Mouse (Mus musculus) MEL (cell line): ENCODE data around the gene Bms1. TPM values are rescaled to one million over a fixed set of nuclear protein-coding genes. Genes with fewer than 3 reads are reported as not detected.

Source experiments
- DNase-seq: peaks from one replicate; pipeline ENCODE4 v3.0.0; 2011; ENCODE audit warnings: low read depth, low spot score
- H3K27ac ChIP-seq: 2 replicates; pipeline ENCODE4 v1.5.1; 2012; ENCODE audit warnings: low read depth, mild to moderate bottlenecking, control low read depth, low read length, moderate library complexity; ENCODE audit not compliant: control insufficient read depth
- H3K27me3 ChIP-seq, 2 experiments: fragments of 150-350 bp in 1 of 2; sonication (generic) in 1 of 2; 2 replicates each; pipeline ENCODE4 v1.6.1; 2012; ENCODE audit warnings: low read length in 2 of 2, mild to moderate bottlenecking in 2 of 2, improper control_type of control experiment in 1 of 2, moderate library complexity in 1 of 2; ENCODE audit not compliant: insufficient read depth in 2 of 2, control insufficient read depth in 1 of 2
- H3K36me3 ChIP-seq, 2 experiments: 2 replicates each; pipeline ENCODE4 v1.6.1; 2012 to 2014; ENCODE audit warnings: low read length in 2 of 2, improper control_type of control experiment in 1 of 2, inconsistent platforms in 1 of 2, mild to moderate bottlenecking in 1 of 2; ENCODE audit not compliant: insufficient read depth in 2 of 2, control insufficient read depth in 1 of 2
- H3K4me1 ChIP-seq, 2 experiments: fragments of 150-350 bp in 1 of 2; sonication (generic) in 1 of 2; 2 replicates each; pipeline ENCODE4 v1.6.1; 2012; ENCODE audit warnings: low read length in 2 of 2, improper control_type of control experiment in 1 of 2, mild to moderate bottlenecking in 1 of 2; ENCODE audit not compliant: insufficient read depth in 2 of 2, control insufficient read depth in 1 of 2
- H3K4me3 ChIP-seq, 2 experiments: fragments of 150-350 bp in 1 of 2; sonication (generic) in 1 of 2; 2 replicates each; pipeline ENCODE4 v1.5.1; 2012; ENCODE audit warnings: low read depth in 2 of 2, low read length in 2 of 2, mild to moderate bottlenecking in 2 of 2, moderate library complexity in 2 of 2, control low read depth in 1 of 2, improper control_type of control experiment in 1 of 2; ENCODE audit not compliant: control insufficient read depth in 1 of 2, insufficient read depth in 1 of 2
- H3K79me2 ChIP-seq: 2 replicates; pipeline ENCODE4 v1.6.1; 2012; ENCODE audit warnings: mild to moderate bottlenecking, low read length, moderate library complexity; ENCODE audit not compliant: control insufficient read depth, poor library complexity, insufficient read depth
- H3K9ac ChIP-seq: 2 replicates; pipeline ENCODE4 v1.6.1; 2012; ENCODE audit warnings: low read depth, mild to moderate bottlenecking, control low read depth, low read length, moderate library complexity; ENCODE audit not compliant: control insufficient read depth, poor library complexity, severe bottlenecking
- H3K9me3 ChIP-seq: fragments of 150-350 bp; sonication (generic); replicated peaks from 2 replicates; pipeline ENCODE4 v1.6.1; 2012; ENCODE audit warnings: mild to moderate bottlenecking, low read length, improper control_type of control experiment, moderate library complexity; ENCODE audit not compliant: insufficient read depth
- HCFC1 ChIP-seq: IDR thresholded peaks from 2 replicates; pipeline ENCODE4 v1.6.1; 2012; ENCODE audit warnings: low read depth, mild to moderate bottlenecking, inconsistent platforms, low read length, improper control_type of control experiment, moderate library complexity
- JUND ChIP-seq: IDR thresholded peaks from 2 replicates; pipeline ENCODE4 v1.6.1; 2011; ENCODE audit warnings: low read depth, mild to moderate bottlenecking, improper control_type of control experiment, low read length
- KAT2A ChIP-seq: conservative IDR thresholded peaks from 2 replicates; pipeline ENCODE4 v1.6.1; 2012; ENCODE audit warnings: low read depth, low read length, improper control_type of control experiment, inconsistent platforms
- MAX ChIP-seq: IDR thresholded peaks from 2 replicates; pipeline ENCODE4 v1.6.1; 2011; ENCODE audit warnings: low read length, improper control_type of control experiment
- MAZ ChIP-seq: IDR thresholded peaks from 2 replicates; pipeline ENCODE4 v1.6.1; 2012; ENCODE audit warnings: low read depth, mild to moderate bottlenecking, inconsistent platforms, low read length, improper control_type of control experiment
- MEF2A ChIP-seq: IDR thresholded peaks from 2 replicates; pipeline ENCODE4 v1.6.1; 2014; ENCODE audit warnings: low read depth, mild to moderate bottlenecking, inconsistent platforms, low read length, improper control_type of control experiment; ENCODE audit not compliant: poor library complexity, insufficient replicate concordance, severe bottlenecking; ENCODE audit errors: extremely low read depth
- MXI1 ChIP-seq: IDR thresholded peaks from 2 replicates; pipeline ENCODE4 v1.6.1; 2011; ENCODE audit warnings: mild to moderate bottlenecking, low read depth, low read length, improper control_type of control experiment
- MYB ChIP-seq: IDR thresholded peaks from 2 replicates; pipeline ENCODE4 v1.6.1; 2011; ENCODE audit warnings: mild to moderate bottlenecking, low read depth, low read length, improper control_type of control experiment
- NELFE ChIP-seq: IDR thresholded peaks from 2 replicates; pipeline ENCODE4 v1.6.1; 2011; ENCODE audit warnings: low read depth, low read length, improper control_type of control experiment
- NRF1 ChIP-seq: IDR thresholded peaks from 2 replicates; pipeline ENCODE4 v1.6.1; 2014; ENCODE audit warnings: low read depth, mild to moderate bottlenecking, inconsistent platforms, low read length, improper control_type of control experiment, moderate library complexity; ENCODE audit not compliant: poor library complexity, insufficient read depth, severe bottlenecking
- POLR2AphosphoS2 ChIP-seq: IDR thresholded peaks from 2 replicates; pipeline ENCODE4 v1.6.1; 2011; ENCODE audit warnings: low read length, improper control_type of control experiment
- POLR2AphosphoS5 ChIP-seq: IDR thresholded peaks from 2 replicates; pipeline ENCODE4 v1.6.1; 2012; ENCODE audit warnings: low read depth, borderline replicate concordance, mild to moderate bottlenecking, inconsistent platforms, low read length, moderate library complexity, mixed read lengths
- RCOR1 ChIP-seq: IDR thresholded peaks from 2 replicates; pipeline ENCODE4 v1.6.1; 2012; ENCODE audit warnings: low read depth, mild to moderate bottlenecking, inconsistent platforms, low read length, improper control_type of control experiment
- TCF12 ChIP-seq: IDR thresholded peaks from 2 replicates; pipeline ENCODE4 v1.6.1; 2014; ENCODE audit warnings: low read depth, mild to moderate bottlenecking, inconsistent platforms, low read length, improper control_type of control experiment, moderate library complexity
- UBTF ChIP-seq: IDR thresholded peaks from 2 replicates; pipeline ENCODE4 v1.6.1; 2012; ENCODE audit warnings: low read depth, mild to moderate bottlenecking, inconsistent platforms, low read length, improper control_type of control experiment, moderate library complexity, borderline replicate concordance; ENCODE audit not compliant: insufficient read depth
- USF1 ChIP-seq: IDR thresholded peaks from 2 replicates; pipeline ENCODE4 v1.6.1; 2014; ENCODE audit warnings: low read depth, mild to moderate bottlenecking, inconsistent platforms, low read length, improper control_type of control experiment, moderate library complexity
- USF2 ChIP-seq, 2 experiments: IDR thresholded peaks; 2 replicates each; pipeline ENCODE4 v1.6.1; 2011 to 2012; ENCODE audit warnings: improper control_type of control experiment in 2 of 2, low read length in 2 of 2, borderline replicate concordance in 1 of 2, inconsistent platforms in 1 of 2, low read depth in 1 of 2, mild to moderate bottlenecking in 1 of 2; ENCODE audit not compliant: insufficient read depth in 1 of 2
- ZMIZ1 ChIP-seq: IDR thresholded peaks from 2 replicates; pipeline ENCODE4 v1.6.1; 2012; ENCODE audit warnings: low read depth, mild to moderate bottlenecking, inconsistent platforms, low read length, improper control_type of control experiment, moderate library complexity
- ZNF384 ChIP-seq: IDR thresholded peaks from 2 replicates; pipeline ENCODE4 v1.6.1; 2012; ENCODE audit warnings: low read depth, mild to moderate bottlenecking, inconsistent platforms, low read length, improper control_type of control experiment
- polyA plus RNA-seq, 2 experiments: library from polyadenylated mRNA; stranded (reverse) in 1 of 2; unstranded in 1 of 2; fragments of >175 nt in 1 of 2; fragments of >200 nt in 1 of 2; gene quantifications; 2 replicates each; pipeline versions ENCODE4 v1.2.1 to v1.2.4; 2012; ENCODE audit warnings: low replicate concordance in 2 of 2, low read depth in 1 of 2; ENCODE audit not compliant: insufficient read length in 2 of 2, insufficient read depth in 1 of 2, missing spikeins in 1 of 2
- total RNA-seq: library from RNA; depleted of rRNA; stranded (reverse); fragments of 300-350 nt; gene quantifications from 2 replicates; pipeline ENCODE4 v1.2.3, GENCODE M21; 2012

Gene Bms1
- total and polyA plus RNA-seq, 3 experiments: 100 to 384 (median 109) TPM

GRCm38 (mm10) chr6:118372794-118373193 is 46.5 kb downstream of the Bms1 start:
- no peak overlapping the region for H3K9ac ChIP-seq
- no peak for DNase-seq
- no peaks in the 10 kb centered on the region for H3K4me1 ChIP-seq
- TF ChIP-seq JUND: no peak
- no peak for TF ChIP-seq MXI1
- no peak for TF ChIP-seq USF2 (IDR thresholded peaks at IDR 0.05; ENCODE audit: borderline replicate concordance in 1 of 2, insufficient read depth in 1 of 2, low read depth in 1 of 2, low read length in 2 of 2)
- no peak for TF ChIP-seq KAT2A
- TF ChIP-seq MEF2A: no peak
- TF ChIP-seq POLR2AphosphoS5: no peak
- no peak for TF ChIP-seq HCFC1
- no peaks in the 10 kb centered on the region for H3K9me3 ChIP-seq
- no peaks in the 10 kb centered on the region for H3K79me2 ChIP-seq
- no peaks in the 10 kb centered on the region for H3K36me3 ChIP-seq
- no peak overlapping the region for H3K4me3 ChIP-seq
- no peak overlapping the region for H3K27ac ChIP-seq
- peaks cover 0 to under 1% of the 10 kb centered on the region in 2 experiments; a peak in 2 of 4 replicates for H3K27me3 ChIP-seq

GRCm38 (mm10) chr6:118367502-118367901 is 51.8 kb downstream of the Bms1 start:
- Histone ChIP-seq H3K36me3 (no peaks in the 10 kb centered on the region), H3K4me3 (no peak overlapping the region), H3K4me1 (no peaks in the 10 kb centered on the region), H3K9ac (no peak overlapping the region), H3K27ac (no peak overlapping the region), H3K79me2 (no peaks in the 10 kb centered on the region), H3K9me3 (no peaks in the 10 kb centered on the region), H3K27me3 (peaks cover 0 to 8% of the 10 kb centered on the region in 2 experiments; a peak in 2 of 4 replicates)
- DNase-seq: no peak
- no peak for TF ChIP-seq NELFE

GRCm38 (mm10) chr6:118366196-118366595 is 53.1 kb downstream of the Bms1 start:
- Histone ChIP-seq H3K4me3 (no peak overlapping the region), H3K27me3 (peaks cover 0 to 8% of the 10 kb centered on the region in 2 experiments; a peak in 2 of 4 replicates), H3K9me3 (no peaks in the 10 kb centered on the region), H3K79me2 (no peaks in the 10 kb centered on the region), H3K4me1 (no peaks in the 10 kb centered on the region), H3K27ac (no peak overlapping the region), H3K9ac (no peak overlapping the region), H3K36me3 (no peaks in the 10 kb centered on the region)
- TF ChIP-seq KAT2A: no peak
- no peak for TF ChIP-seq MAZ
- no peak for TF ChIP-seq MXI1
- no peak for TF ChIP-seq ZMIZ1
- no peak for TF ChIP-seq TCF12
- no peak for TF ChIP-seq USF1
- TF ChIP-seq MEF2A: no peak
- no peak for TF ChIP-seq UBTF
- TF ChIP-seq JUND: no peak
- TF ChIP-seq MAX: no peak
- TF ChIP-seq MYB: no peak
- TF ChIP-seq ZNF384: no peak
- no peak for TF ChIP-seq NRF1
- TF ChIP-seq RCOR1: no peak
- TF ChIP-seq POLR2AphosphoS2: no peak
- no peak for DNase-seq
